Mouse (Mus musculus): ENCODE measurements at regions not wholly inside any gene's neighbourhood (a gene's known extent, or its start where the extent isn't known, plus 50 kb on each side); places are given as distances from the start of the nearest gene placed in this dataset.

- DNase-seq (ENCODE audit: low read depth, low spot score): no peak
These were observed 443.7 kb upstream of the Sel1l start for GRCm38 (mm10) chr12:92292460-92293340.

GRCm38 (mm10) chr12:92291490-92291889, 442.5 kb upstream of the Sel1l start:
- DNase-seq (ENCODE audit: low read depth, low spot score): no peak

GRCm38 (mm10) chr12:92285511-92285910, 436.6 kb upstream of the Sel1l start:
- no peak for DNase-seq (ENCODE audit: low read depth, low spot score)

GRCm38 (mm10) chr12:92280470-92280869, 431.5 kb upstream of the Sel1l start:
- DNase-seq (ENCODE audit: low read depth, low spot score): no peak

GRCm38 (mm10) chr12:92251962-92252361, 403.0 kb upstream of the Sel1l start:
- no peak for DNase-seq (ENCODE audit: low read depth, low spot score)

GRCm38 (mm10) chr12:92246790-92247451, 398.0 kb upstream of the Sel1l start:
- DNase-seq (ENCODE audit: low read depth, low spot score): no peak

- no peak for DNase-seq (ENCODE audit: low read depth, low spot score)
These were observed 391.2 kb upstream of the Sel1l start for GRCm38 (mm10) chr12:92239956-92240699.

- no peak for DNase-seq (ENCODE audit: low read depth, low spot score)
These were observed 384.9 kb upstream of the Sel1l start for GRCm38 (mm10) chr12:92233650-92234408.

- no peak for DNase-seq (ENCODE audit: low read depth, low spot score)
These were observed 379.6 kb upstream of the Sel1l start for GRCm38 (mm10) chr12:92228585-92228984.

GRCm38 (mm10) chr12:92203351-92203750, 354.4 kb upstream of the Sel1l start:
- no peak for DNase-seq (ENCODE audit: low read depth, low spot score)

GRCm38 (mm10) chr12:92200602-92201001, 351.6 kb upstream of the Sel1l start:
- no peak for DNase-seq (ENCODE audit: low read depth, low spot score)

- DNase-seq (ENCODE audit: low read depth, low spot score): no peak
These were observed 350.0 kb upstream of the Sel1l start for GRCm38 (mm10) chr12:92198738-92199477.

- DNase-seq (ENCODE audit: low read depth, low spot score): no peak
These were observed 345.2 kb upstream of the Sel1l start for GRCm38 (mm10) chr12:92193934-92194685.

- DNase-seq (ENCODE audit: low read depth, low spot score): no peak
These were observed 344.4 kb upstream of the Sel1l start for GRCm38 (mm10) chr12:92193199-92193933.

GRCm38 (mm10) chr12:92189022-92189421, 340.1 kb upstream of the Sel1l start:
- DNase-seq (ENCODE audit: low read depth, low spot score): no peak

GRCm38 (mm10) chr12:92187133-92187482, 338.2 kb upstream of the Sel1l start:
- DNase-seq (ENCODE audit: low read depth, low spot score): no peak

- no peak for DNase-seq (ENCODE audit: low read depth, low spot score)
These were observed 337.6 kb upstream of the Sel1l start for GRCm38 (mm10) chr12:92186448-92187132.

- no peak for DNase-seq (ENCODE audit: low read depth, low spot score)
These were observed 330.3 kb upstream of the Sel1l start for GRCm38 (mm10) chr12:92179292-92179691.

GRCm38 (mm10) chr12:92156726-92157125, 307.8 kb upstream of the Sel1l start:
- DNase-seq (ENCODE audit: low read depth, low spot score): no peak
